Mouse (Mus musculus) right cerebral cortex, adult 2 months (tissue): ENCODE data around the gene Evc2.

ENCODE experiments used
- DNase-seq, 2 experiments: peaks; one replicate each; pipeline ENCODE4 v3.0.0; 2021 to 2022; ENCODE audit warnings: low spot score in 2 of 2

The Evc2 gene

GRCm38 (mm10) chr5:37338288-37338687, at the start of gene Evc2:
Gene Evc2 (plus strand): TSS chr5:37338499.
- DNase-seq = peak; percentile 85 to 87

GRCm38 (mm10) chr5:37289236-37289635, 49.1 kb upstream of the Evc2 start:
- DNase-seq = peak; percentile 74 to 75

GRCm38 (mm10) chr5:37290983-37291382, 47.3 kb upstream of the Evc2 start:
- peak in 1 of 2 experiments; percentile 31 for DNase-seq

- no peak for DNase-seq
Measured at GRCm38 (mm10) chr5:37296717-37297116, 41.6 kb upstream of the Evc2 start.

- DNase-seq = no peak
Measured at GRCm38 (mm10) chr5:37298370-37298769, 39.9 kb upstream of the Evc2 start.

GRCm38 (mm10) chr5:37310026-37310425, 28.3 kb upstream of the Evc2 start:
- DNase-seq = no peak

- DNase-seq = no peak
Measured at GRCm38 (mm10) chr5:37312980-37313722, 25.1 kb upstream of the Evc2 start.

- DNase-seq = no peak
Measured at GRCm38 (mm10) chr5:37318715-37319114, 19.6 kb upstream of the Evc2 start.

- DNase-seq = peak; percentile 47 to 58
Measured at GRCm38 (mm10) chr5:37320174-37320573, 18.1 kb upstream of the Evc2 start.

- no peak for DNase-seq
Measured at GRCm38 (mm10) chr5:37320761-37321160, 17.5 kb upstream of the Evc2 start.

- DNase-seq = no peak
Measured at GRCm38 (mm10) chr5:37326675-37327074, 11.6 kb upstream of the Evc2 start.

- no peak for DNase-seq
Measured at GRCm38 (mm10) chr5:37330449-37331132, 7.7 kb upstream of the Evc2 start.

GRCm38 (mm10) chr5:37331133-37331505, 7.2 kb upstream of the Evc2 start:
- no peak for DNase-seq

GRCm38 (mm10) chr5:37332066-37332465, 6.2 kb upstream of the Evc2 start:
- no peak for DNase-seq

- no peak for DNase-seq
Measured at GRCm38 (mm10) chr5:37335061-37335460, 3.2 kb upstream of the Evc2 start.

- DNase-seq = peak; percentile 35 to 36
Measured at GRCm38 (mm10) chr5:37336485-37337105, 1.7 kb upstream of the Evc2 start, which contains the start of gene Evc. Gene Evc (minus strand): TSS chr5:37336894.

GRCm38 (mm10) chr5:37337696-37338095, 603 bp upstream of the Evc2 start:
- DNase-seq = no peak

GRCm38 (mm10) chr5:37343962-37344361, 5.7 kb downstream of the Evc2 start:
- peak in 1 of 2 experiments; percentile 27 for DNase-seq

GRCm38 (mm10) chr5:37351791-37352190, 13.5 kb downstream of the Evc2 start:
- no peak for DNase-seq

- DNase-seq = peak; percentile 62 to 76
Measured at GRCm38 (mm10) chr5:37354385-37354784, 16.1 kb downstream of the Evc2 start.

- no peak for DNase-seq
Measured at GRCm38 (mm10) chr5:37356027-37356426, 17.7 kb downstream of the Evc2 start.

- no peak for DNase-seq
Measured at GRCm38 (mm10) chr5:37362618-37363017, 24.3 kb downstream of the Evc2 start.

- no peak for DNase-seq
Measured at GRCm38 (mm10) chr5:37363284-37363683, 25.0 kb downstream of the Evc2 start.
